Mouse (Mus musculus): ENCODE results near the gene Ly6g6f. TPM values are rescaled to one million over a fixed set of nuclear protein-coding genes. Genes with fewer than 3 reads are reported as not detected.

Gene Ly6g6f
- total and polyA plus RNA-seq, 3 experiments, result 0.10 to 0.27 TPM; not detected in 1

DNA sequence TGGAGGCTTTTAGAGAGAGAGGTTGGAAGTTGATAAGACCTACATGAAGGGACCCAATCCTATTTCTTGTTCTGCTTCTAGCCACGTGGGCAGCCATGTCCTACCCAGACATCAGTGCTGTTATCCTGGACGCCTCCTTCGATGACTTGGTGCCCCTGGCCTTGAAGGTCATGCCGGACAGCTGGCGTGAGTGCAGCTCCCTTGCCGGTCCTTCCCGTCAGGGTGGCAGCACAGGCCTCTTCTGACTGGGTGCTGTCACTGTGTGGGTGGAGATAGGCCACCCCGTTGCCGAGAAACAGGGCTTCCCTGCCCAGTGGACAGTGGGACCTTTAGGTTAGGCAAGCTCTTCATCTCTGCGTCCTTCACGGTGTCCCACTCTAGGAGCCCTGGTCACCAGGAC is 15.8 kb upstream of the Ly6g6f start:
- no peak for DNase-seq (ENCODE audit: low spot score)
- no peak overlapping the region for H3K4me3 ChIP-seq (ENCODE audit: low read depth, low read length)
- no peak for ATAC-seq (ENCODE audit: extremely low read depth, insufficient number of reproducible peaks, low FRiP score, poor library complexity, severe bottlenecking)
- peaks cover 86% of the 10 kb centered on the region for H3K4me1 ChIP-seq (ENCODE audit: insufficient read depth, low read depth, low read length)
- H3K27me3 ChIP-seq (ENCODE audit: insufficient read depth, low read length), result no peaks in the 10 kb centered on the region
- TF ChIP-seq GATA2 (IDR thresholded peaks at IDR 0.05; ENCODE audit: borderline replicate concordance, low read depth, low read length), result no peak
- no peak for TF ChIP-seq CTCF (IDR thresholded peaks at IDR 0.05; ENCODE audit: low read depth, low read length)
- no peak for TF ChIP-seq POLR2AphosphoS5 (IDR thresholded peaks at IDR 0.05; ENCODE audit: insufficient replicate concordance, low read depth, low read length)
- H3K36me3 ChIP-seq (replicated peaks), result peaks cover 87% of the 10 kb centered on the region
- H3K9me3 ChIP-seq (replicated peaks), result no peaks in the 10 kb centered on the region

DNA sequence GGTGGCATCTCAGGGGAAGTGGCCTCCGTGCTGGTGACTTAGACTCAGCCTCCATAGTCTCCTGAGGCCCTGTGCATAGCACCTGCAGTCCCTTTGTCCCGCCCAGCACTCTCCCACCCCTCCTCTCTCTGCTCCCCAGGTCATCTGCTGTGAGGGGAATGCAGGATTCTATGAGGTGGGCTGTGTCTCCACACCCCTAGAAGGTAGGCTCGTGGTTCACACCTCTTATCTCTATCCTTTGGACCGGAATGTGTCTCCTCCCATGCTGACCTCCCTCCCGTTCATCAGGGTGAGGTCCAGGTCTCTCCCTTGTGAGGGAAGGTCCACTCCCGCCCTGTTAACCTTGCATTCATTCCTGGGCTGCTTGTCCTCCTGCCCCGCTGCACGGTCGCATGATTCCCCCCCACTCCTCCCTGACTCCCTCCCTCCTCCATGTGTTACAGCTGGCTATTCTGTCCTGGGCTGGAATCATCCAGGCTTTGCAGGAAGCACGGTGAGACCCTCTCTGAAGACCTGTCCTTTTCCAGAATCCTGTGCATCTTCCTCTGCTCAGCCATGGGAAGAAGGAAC is 14.9 kb upstream of the Ly6g6f start:
- Histone ChIP-seq H3K4me1 (ENCODE audit: insufficient read depth, low read depth, low read length) (peaks cover 81% of the 10 kb centered on the region), H3K36me3 (replicated peaks) (peaks cover 96% of the 10 kb centered on the region), H3K27me3 (ENCODE audit: insufficient read depth, low read length) (no peaks in the 10 kb centered on the region), H3K9me3 (replicated peaks) (no peaks in the 10 kb centered on the region), H3K4me3 (ENCODE audit: low read depth, low read length) (no peak overlapping the region)
- ATAC-seq (ENCODE audit: extremely low read depth, insufficient number of reproducible peaks, low FRiP score, poor library complexity, severe bottlenecking) (no peak), DNase-seq (ENCODE audit: low spot score) (no peak)
- TF ChIP-seq GATA2 (IDR thresholded peaks at IDR 0.05; ENCODE audit: borderline replicate concordance, low read depth, low read length) (no peak), CTCF (IDR thresholded peaks at IDR 0.05; ENCODE audit: low read depth, low read length) (no peak), GATA1 (IDR thresholded peaks at IDR 0.05; ENCODE audit: borderline replicate concordance, low read length) (no peak), POLR2AphosphoS5 (IDR thresholded peaks at IDR 0.05; ENCODE audit: insufficient replicate concordance, low read depth, low read length) (no peak), TAL1 (conservative IDR thresholded peaks at IDR 0.05; ENCODE audit: low read depth, low read length) (no peak)

DNA sequence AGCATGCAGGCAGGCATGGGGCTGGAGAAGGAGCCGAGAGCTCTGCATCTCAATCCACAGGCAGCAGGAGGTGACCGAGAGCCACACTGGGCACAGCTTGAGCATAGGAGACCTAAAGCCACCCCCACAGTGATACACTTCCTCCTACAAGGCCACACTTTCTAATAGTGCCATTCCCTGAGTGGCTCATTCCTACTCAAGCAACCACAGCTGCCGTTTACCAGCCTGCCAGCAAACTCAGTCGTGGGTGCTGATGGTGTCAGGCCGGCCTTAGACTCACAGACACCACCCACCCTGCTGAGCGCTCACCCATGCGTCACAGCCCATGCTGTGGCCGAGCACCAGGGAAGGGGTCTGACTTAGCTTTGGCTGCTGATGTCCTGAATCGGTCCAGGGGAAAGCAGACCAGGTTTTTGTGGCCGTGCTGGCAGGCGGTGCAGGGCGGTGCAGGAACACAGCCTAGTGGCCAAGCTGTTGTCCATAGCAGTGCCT is 11.8 kb upstream of the Ly6g6f start:
- no peaks in the 10 kb centered on the region for H3K9me3 ChIP-seq (replicated peaks)
- H3K4me3 ChIP-seq (ENCODE audit: low read depth, low read length), result no peak overlapping the region
- TF ChIP-seq GATA1 (IDR thresholded peaks at IDR 0.05; ENCODE audit: borderline replicate concordance, low read length) (no peak), CTCF (IDR thresholded peaks at IDR 0.05; ENCODE audit: low read depth, low read length) (no peak), TAL1 (conservative IDR thresholded peaks at IDR 0.05; ENCODE audit: low read depth, low read length) (no peak), POLR2AphosphoS5 (IDR thresholded peaks at IDR 0.05; ENCODE audit: insufficient replicate concordance, low read depth, low read length) (no peak), GATA2 (IDR thresholded peaks at IDR 0.05; ENCODE audit: borderline replicate concordance, low read depth, low read length) (no peak)
- H3K27me3 ChIP-seq (ENCODE audit: insufficient read depth, low read length), result no peaks in the 10 kb centered on the region
- DNase-seq (ENCODE audit: low spot score), result no peak
- peaks cover 100% of the 10 kb centered on the region for H3K36me3 ChIP-seq (replicated peaks)
- peaks cover 76% of the 10 kb centered on the region for H3K4me1 ChIP-seq (ENCODE audit: insufficient read depth, low read depth, low read length)
- ATAC-seq (ENCODE audit: extremely low read depth, insufficient number of reproducible peaks, low FRiP score, poor library complexity, severe bottlenecking), result no peak

DNA sequence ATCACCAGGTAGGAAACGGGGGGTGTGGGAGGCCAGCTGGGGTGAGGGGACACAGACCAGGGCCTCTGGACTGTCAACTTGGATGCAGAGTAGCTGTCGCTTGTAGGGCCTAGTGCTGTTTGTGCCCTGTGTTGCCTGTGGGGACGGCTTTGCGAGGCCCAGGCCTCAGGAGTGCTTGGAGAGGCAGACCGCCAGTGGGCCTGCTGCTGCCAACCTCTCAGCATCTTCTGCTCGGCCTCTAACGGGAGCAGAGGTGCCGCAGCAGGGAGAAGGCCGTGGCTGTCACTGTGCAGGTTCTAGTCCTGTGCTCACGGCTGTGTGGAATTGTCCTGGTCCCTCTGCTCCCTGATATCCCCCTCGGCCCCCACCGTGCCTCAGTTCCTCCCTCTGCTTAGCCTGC is 11.2 kb upstream of the Ly6g6f start:
- no peak for DNase-seq (ENCODE audit: low spot score)
- Histone ChIP-seq H3K4me3 (ENCODE audit: low read depth, low read length) (no peak overlapping the region), H3K27me3 (ENCODE audit: insufficient read depth, low read length) (no peaks in the 10 kb centered on the region), H3K36me3 (replicated peaks) (peaks cover 100% of the 10 kb centered on the region), H3K4me1 (ENCODE audit: insufficient read depth, low read depth, low read length) (peaks cover 76% of the 10 kb centered on the region), H3K9me3 (replicated peaks) (no peaks in the 10 kb centered on the region)
- no peak for TF ChIP-seq CTCF (IDR thresholded peaks at IDR 0.05; ENCODE audit: low read depth, low read length)
- no peak for ATAC-seq (ENCODE audit: extremely low read depth, insufficient number of reproducible peaks, low FRiP score, poor library complexity, severe bottlenecking)

DNA sequence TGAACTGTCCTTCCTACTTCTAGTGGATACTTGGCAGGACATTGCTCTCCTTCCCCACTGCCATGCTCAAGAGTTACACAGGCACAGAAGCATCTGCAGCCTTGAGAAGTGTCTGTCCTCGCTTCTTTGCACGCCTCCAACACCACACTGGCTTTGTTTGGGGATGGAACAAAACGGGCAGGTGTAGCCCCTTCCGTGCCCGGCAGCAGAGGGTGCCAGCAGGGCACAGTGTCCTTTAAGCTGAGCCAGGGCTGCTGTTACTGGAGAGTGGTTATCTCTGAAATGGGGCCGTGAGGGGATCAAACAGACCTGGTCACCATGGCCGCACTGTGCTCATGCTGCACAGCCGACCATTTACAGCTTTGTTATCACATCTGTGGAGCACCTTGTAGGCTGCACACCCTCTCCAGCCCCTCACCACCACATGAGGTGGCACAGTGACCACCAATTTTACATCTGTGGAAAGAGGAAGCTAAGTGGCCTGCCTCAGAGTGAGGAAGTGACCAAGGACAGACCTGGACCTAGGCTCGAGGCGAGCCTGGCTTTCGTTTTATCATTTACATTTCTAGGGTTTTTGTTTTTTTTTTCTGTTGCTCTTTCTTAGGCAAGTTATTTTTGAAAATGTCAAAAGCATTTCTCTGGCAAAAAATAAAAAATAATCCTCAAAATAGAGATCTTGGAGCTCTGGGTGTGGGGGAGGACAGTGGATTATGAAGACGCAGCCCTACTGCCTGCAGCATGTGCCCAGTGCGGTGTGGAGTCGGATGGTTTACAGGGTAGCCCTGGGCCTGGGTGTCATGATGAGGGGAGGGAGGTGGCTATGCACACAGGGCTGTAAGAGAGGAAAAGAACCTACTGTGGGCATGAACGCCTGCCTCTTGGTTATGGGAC is 9.3 kb upstream of the Ly6g6f start:
- DNase-seq (ENCODE audit: low spot score) (no peak), ATAC-seq (ENCODE audit: extremely low read depth, insufficient number of reproducible peaks, low FRiP score, poor library complexity, severe bottlenecking) (no peak)
- Histone ChIP-seq H3K4me1 (ENCODE audit: insufficient read depth, low read depth, low read length) (peaks cover 74% of the 10 kb centered on the region), H3K9me3 (replicated peaks) (no peaks in the 10 kb centered on the region), H3K27me3 (ENCODE audit: insufficient read depth, low read length) (no peaks in the 10 kb centered on the region), H3K4me3 (ENCODE audit: low read depth, low read length) (no peak overlapping the region), H3K36me3 (replicated peaks) (peaks cover 96% of the 10 kb centered on the region)
- TF ChIP-seq TAL1 (conservative IDR thresholded peaks at IDR 0.05; ENCODE audit: low read depth, low read length), result no peak
- no peak for TF ChIP-seq GATA2 (IDR thresholded peaks at IDR 0.05; ENCODE audit: borderline replicate concordance, low read depth, low read length)
- TF ChIP-seq CTCF (IDR thresholded peaks at IDR 0.05; ENCODE audit: low read depth, low read length), result no peak
- no peak for TF ChIP-seq POLR2AphosphoS5 (IDR thresholded peaks at IDR 0.05; ENCODE audit: insufficient replicate concordance, low read depth, low read length)
- TF ChIP-seq GATA1 (IDR thresholded peaks at IDR 0.05; ENCODE audit: borderline replicate concordance, low read length), result no peak

DNA sequence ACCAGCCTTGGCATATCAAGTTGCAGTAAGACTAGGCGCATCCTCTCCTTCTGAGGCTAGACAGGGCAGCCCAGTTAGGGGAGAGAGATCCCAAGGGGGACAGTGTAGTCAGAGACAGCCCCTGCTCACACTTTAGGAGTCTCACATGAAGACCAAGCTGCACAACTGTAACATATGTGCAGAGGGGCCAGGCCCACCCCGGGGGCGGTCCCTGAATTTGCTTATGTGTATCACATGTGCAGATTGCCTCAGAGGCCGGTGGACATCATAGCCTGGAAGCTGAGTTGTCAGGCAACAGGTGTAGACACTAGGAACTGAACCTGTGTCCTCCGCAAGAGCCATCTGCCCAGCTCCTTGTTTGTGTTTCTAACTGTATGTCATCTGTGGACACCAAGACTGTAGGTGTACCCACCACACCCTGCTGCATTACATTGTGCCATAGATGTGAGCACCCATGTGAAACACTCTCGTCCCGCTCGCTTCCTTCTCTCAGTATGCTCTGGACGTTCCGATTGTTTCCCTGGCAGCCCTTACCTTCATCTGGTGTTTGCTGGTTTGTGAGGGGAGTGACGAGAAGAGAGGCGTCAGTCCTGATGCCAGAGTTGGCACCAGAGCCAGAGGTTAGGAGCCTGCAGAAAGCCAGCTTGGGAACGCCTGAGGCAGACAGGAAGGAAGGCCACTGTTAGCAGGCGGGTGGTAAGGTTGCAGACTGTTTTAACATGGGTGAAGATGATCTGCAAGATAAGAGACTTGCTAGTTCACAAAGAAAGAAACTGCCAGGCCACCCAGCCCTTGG is 7.2 kb upstream of the Ly6g6f start:
- TF ChIP-seq TAL1 (conservative IDR thresholded peaks at IDR 0.05; ENCODE audit: low read depth, low read length), result no peak
- TF ChIP-seq GATA1 (IDR thresholded peaks at IDR 0.05; ENCODE audit: borderline replicate concordance, low read length), result no peak
- no peak for TF ChIP-seq POLR2AphosphoS5 (IDR thresholded peaks at IDR 0.05; ENCODE audit: insufficient replicate concordance, low read depth, low read length)
- TF ChIP-seq GATA2 (IDR thresholded peaks at IDR 0.05; ENCODE audit: borderline replicate concordance, low read depth, low read length), result no peak
- no peak for TF ChIP-seq CTCF (IDR thresholded peaks at IDR 0.05; ENCODE audit: low read depth, low read length)
- DNase-seq (ENCODE audit: low spot score), result no peak
- Histone ChIP-seq H3K36me3 (replicated peaks) (peaks cover 75% of the 10 kb centered on the region), H3K4me1 (ENCODE audit: insufficient read depth, low read depth, low read length) (peaks cover 67% of the 10 kb centered on the region), H3K4me3 (ENCODE audit: low read depth, low read length) (no peak overlapping the region), H3K9me3 (replicated peaks) (no peaks in the 10 kb centered on the region), H3K27me3 (ENCODE audit: insufficient read depth, low read length) (no peaks in the 10 kb centered on the region)
- ATAC-seq (ENCODE audit: extremely low read depth, insufficient number of reproducible peaks, low FRiP score, poor library complexity, severe bottlenecking), result no peak

Measured in G1E (cell line).